Mouse (Mus musculus): ENCODE measurements at regions not wholly inside any gene's neighbourhood (a gene's known extent, or its start where the extent isn't known, plus 50 kb on each side); places are given as distances from the start of the nearest gene placed in this dataset.

DNA sequence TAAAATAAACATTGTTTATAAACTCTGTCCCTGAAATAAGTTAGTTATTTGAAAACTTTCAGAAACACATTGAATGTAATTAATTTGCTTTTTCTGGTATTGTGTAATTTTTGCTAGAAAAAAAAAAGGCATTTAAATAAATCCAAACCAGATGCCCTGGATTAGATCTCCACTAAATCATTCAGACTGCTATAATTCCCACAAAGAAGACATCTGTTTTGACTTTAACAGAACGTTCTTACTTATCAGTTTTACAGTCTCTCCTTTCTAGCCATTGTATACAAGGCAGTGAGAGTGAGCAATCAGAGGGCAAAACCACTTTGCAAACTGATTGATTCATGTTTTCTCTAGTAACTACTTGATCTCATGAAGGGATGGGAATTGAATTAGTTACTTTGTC lies 478.8 kb downstream of the Slitrk6 start:
- DNase-seq (ENCODE audit: low spot score), result no peak

GRCm38 (mm10) chr14:110271270-110271669 lies 483.7 kb downstream of the Slitrk6 start:
- no peak for DNase-seq (ENCODE audit: low spot score)

- DNase-seq (ENCODE audit: low spot score), result no peak
Observed at GRCm38 (mm10) chr14:110244466-110244865, 510.5 kb downstream of the Slitrk6 start.

DNA sequence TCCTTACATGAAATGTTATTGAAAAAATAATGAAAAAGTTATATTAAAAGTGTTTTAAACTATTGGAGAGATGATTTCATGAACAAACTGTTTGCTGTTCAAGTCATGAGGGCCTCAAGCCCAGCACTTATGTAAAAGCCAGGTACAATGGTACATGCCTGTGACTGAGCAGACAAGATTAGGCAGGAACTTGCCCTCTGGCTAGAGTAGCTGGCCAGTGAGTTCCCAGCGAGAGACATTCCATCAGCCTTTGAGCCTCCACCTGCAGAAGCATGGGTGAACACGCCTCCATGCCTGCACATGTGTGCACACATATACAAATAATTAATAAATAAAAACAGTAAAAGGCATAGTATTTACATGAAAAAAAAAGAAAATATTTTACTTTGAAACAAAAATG lies 511.4 kb downstream of the Slitrk6 start:
- DNase-seq (ENCODE audit: low spot score), result no peak

DNA sequence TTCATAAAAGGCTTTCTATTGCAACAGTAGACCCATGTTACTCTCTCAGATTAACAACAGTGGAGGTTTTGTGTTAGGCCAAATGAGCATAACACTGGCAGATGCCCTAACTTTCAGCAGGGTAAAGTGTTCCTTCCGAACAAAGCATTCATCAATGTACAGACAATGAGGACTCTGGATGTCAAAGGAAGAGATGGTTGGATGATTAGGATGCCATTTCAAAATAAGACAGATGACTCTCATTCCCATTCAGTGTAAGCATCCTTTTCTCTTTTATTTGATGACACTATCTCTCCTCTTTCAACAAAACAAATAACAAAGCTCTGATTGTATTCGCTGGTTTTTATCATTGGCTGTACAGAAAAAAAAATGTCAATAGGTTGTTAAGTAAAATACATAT lies 516.1 kb downstream of the Slitrk6 start:
- no peak for DNase-seq (ENCODE audit: low spot score)

DNA sequence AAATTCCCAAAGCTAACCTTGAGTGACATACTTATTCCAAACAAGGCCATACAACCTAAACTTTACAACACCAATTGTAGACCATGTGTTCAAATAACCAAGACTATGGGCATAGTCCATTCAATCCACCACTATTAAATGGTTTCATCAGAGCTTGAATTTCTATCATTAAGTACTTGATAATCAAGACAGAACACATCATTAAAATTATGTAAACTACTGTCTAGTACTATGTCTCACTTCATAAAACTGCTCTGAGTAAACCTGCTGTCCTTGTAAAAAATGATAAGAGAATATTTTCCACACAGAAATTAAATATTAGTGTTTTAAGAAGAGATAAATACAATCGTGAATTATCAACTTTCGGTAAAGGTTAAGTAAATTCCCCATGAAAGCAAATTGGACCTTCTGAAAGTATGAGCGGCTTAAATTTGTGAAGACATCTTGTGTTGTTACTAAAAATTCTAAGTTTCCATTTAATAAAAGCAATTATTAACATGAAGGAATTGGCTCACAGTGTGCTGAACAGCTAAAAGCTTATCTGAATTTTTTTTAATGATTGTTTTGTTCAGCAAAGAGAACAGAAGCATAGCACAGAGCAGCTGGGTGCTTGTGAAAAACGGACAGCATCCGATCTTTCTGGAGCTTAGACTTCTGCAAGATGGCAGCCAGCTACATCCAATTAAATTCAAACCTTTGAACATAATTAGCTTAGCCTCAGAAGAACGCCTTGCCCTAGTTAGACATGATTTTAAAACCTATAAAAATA lies 530.1 kb downstream of the Slitrk6 start:
- no peak for DNase-seq (ENCODE audit: low spot score)

DNA sequence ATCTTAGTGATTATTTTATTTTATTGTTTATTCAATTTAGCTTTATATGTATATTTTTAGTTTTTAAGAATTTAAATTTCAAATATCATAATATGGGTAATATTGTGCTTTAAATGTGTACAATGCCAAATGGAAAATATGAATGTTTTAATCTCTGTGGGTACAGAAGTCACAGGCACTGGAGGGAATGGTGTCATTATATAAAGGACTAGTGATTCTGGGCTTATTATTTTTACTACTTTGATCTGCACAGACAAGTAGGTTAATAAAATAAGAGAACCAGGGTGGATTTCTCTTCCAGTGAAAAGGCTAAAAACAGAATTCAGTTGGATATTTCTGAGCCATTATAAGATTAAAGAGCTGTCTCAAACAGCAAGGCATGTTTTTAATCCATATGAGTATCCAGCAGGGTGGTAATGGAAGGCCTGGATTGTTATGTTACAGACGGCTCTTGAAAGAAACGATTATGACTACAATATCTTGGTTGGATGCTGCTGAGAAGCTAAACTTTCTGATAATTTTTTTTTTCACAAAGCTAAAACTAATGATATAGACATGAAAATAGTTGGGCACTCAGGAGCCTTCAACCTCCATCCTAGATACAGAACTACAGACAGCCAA lies 563.9 kb downstream of the Slitrk6 start:
- DNase-seq (ENCODE audit: low spot score), result no peak

- DNase-seq (ENCODE audit: low spot score), result no peak
Observed at GRCm38 (mm10) chr14:110190471-110190870, 564.5 kb downstream of the Slitrk6 start.

DNA sequence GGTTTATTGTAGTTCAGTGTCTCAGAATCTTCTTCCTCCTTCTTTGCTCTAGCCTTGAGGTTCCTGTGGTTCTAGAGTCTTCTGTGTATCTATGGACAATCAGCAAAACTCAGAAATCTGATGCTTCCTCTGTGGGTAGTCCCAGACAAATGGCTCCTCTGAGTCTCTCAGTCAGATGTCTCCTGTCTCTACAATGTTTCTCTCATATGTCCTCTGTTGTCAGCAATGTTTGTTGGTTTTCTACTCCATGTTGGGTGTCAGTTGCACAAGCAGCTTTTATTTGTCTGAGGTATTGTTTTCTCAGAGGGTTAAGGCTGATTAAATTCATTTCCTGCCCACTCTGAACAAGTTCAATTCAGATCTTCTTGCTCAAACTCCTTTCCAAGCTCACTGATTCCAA lies 575.8 kb downstream of the Slitrk6 start:
- DNase-seq (ENCODE audit: low spot score), result no peak

GRCm38 (mm10) chr14:110171162-110172117 lies 583.5 kb downstream of the Slitrk6 start:
- DNase-seq (ENCODE audit: low spot score), result no peak

DNA sequence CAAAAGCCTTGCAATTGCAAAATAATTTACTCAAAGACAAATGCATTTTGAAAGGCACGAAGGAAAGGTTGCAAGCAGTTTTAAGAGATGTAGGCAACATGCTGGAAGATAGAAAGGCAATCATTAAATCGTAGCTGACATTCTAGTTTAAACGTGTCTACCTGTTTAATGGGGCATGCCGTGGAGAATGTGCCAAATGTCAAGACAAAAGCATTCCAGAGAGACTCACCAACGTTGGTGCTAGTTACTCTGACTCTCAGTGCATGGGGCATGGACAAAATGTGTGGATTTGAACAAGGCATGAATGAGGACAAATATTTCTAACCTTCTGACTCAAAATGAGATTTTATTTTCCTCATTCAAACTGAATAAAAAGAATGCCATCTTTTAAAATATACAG lies 586.3 kb downstream of the Slitrk6 start:
- no peak for DNase-seq (ENCODE audit: low spot score)

DNA sequence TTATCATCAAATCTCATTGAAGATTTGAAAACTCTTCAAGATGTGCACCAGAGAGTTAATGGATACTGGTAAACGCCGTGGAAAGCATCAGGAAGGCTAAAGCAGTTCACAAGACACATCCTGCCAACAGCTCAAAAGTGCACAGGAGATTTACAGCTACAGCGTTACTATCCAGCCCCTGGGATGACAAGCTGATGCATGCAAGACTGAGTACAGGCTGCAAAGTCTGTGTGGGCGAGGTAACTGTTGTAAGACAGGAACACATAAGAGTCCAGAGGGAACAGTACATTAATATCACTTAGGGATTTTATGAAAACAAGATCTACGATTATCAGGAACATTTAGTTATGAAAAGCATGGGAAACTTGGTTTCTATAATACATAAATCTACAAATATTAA lies 626.7 kb downstream of the Slitrk6 start:
- no peak for DNase-seq (ENCODE audit: low spot score)

DNA sequence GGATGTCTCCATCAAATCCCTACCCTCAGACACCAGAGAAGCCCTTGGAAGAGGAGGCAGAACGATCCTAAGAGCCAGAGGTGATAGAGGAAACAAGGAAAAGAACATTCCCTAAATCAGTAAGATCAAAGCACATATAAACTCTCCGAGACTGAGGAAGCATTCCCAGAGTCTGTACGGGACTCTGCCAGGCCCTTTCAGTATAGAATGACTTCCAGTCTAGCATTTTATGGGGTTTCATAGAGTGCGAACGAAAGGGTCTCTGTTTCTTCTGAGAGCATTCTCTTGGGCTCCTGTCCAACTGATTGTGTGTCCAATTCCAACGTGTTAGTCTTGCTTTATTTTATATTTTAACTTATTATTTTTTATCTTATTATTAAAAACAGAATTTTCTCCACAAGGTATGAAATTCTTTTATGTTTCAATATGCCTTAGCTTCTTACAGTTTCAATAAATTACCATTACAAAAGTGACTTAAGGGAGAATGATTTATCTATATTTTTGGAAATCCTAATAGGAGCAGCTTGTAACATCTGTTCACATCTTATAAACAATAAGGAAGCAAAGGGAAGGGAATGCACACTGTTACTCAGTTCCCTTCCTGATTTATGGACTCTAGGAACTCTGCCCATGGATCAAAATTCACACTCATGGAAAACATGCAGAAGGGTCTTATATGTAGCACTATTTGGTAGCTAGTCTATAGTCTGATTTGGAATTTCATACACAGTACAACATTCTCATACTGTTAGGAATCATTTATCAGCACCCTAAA lies 628.8 kb downstream of the Slitrk6 start:
- no peak for DNase-seq (ENCODE audit: low spot score)

GRCm38 (mm10) chr14:110122710-110123109 lies 632.2 kb downstream of the Slitrk6 start:
- no peak for DNase-seq (ENCODE audit: low spot score)

DNA sequence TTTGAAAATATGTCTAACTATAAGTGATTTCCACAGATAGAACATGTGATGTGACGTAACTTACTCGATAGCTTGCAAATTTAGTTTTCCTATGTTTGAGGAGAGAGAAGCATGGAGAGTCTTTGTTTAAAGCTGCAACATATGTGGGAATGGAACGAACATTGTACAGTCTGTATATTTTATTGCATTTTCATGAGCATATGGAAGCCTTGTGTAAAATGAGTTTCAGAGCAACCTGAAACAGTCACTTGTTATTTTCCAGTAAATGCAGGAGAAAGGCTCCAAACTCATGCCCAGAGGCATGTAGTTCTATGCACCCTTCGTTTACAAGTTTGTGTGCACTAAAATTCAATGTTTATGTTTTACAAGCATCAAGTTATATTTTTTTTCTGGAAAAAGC lies 639.4 kb downstream of the Slitrk6 start:
- DNase-seq (ENCODE audit: low spot score), result no peak

DNA sequence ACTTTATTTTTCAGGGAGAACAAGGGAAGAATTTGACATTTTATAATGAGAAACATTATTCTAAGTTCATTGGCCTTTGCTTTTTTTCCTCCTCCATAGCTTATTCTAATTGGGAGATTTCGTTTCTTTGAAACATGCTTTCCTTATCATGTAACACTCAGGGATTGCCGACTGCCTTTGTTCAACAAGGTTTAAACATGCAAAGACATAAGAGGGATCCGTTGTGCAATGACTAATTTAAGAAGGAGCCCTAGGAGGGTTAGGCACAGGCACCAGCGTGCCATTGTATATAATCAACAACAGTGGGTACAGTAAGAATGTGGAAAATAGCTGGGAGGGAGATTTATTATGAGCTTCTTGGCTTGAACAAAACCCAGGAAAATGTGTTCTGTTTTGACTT lies 654.1 kb downstream of the Slitrk6 start:
- DNase-seq (ENCODE audit: low spot score), result no peak

DNA sequence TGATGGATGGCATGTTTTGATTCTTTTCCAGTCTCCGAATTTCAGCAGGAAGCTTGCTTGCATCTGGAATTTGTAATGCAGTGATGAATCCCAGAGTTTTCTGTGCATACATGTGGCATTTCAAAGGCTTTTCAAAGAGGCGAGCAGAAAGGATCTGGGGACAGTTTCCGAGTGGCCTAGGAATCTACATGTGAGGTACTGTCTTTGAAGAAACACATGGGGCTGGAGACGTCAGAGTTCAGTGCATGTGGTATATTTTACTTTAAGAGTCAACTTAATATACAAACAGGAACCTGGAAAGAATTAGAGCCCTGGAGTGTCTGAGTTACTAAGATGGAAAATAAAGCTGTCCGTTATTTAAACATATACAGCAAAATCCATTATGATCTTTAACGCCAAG lies 676.6 kb downstream of the Slitrk6 start:
- DNase-seq (ENCODE audit: low spot score), result no peak

GRCm38 (mm10) chr14:110047748-110048147 lies 707.2 kb downstream of the Slitrk6 start:
- DNase-seq (ENCODE audit: low spot score), result no peak

DNA sequence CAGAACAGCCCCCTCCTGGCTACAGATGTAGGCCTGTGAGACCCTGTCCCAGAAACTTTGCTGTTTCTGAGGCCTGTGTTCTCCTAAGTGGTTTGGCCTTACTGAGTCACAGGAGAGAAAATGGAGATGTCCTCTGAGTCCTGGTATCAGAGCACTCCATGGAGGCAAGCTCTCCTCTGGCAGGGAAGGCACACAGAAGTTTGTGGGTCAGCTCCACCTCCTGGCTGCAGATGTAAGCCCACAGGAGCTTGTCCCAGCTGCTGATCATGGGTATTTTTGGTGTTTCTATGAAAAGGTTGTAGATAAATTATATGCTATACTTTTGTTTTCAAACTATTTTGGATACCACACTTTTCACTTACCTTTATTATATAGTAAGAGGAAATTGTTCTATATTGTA lies 711.7 kb downstream of the Slitrk6 start:
- no peak for DNase-seq (ENCODE audit: low spot score)

- DNase-seq (ENCODE audit: low spot score), result no peak
Observed at GRCm38 (mm10) chr14:110021812-110022211, 733.1 kb downstream of the Slitrk6 start.

DNA sequence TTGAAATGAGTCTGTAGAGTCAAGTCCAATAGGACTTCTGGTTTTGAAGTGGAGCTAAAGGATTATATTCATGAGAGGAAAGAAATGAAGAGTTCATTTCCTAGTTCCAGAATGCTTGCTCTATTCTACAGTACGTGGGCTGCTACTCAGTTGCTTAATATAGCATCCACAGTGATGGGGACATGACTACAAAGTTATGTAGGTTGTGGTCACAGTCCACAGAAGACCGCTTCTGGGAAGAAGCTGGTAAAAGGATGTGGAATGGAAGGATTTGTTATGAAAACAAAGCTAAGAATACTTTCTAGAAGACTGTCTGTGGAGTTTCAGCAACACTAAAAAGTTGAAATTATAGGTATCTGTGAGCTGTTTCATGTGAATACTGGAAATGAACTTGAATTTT lies 739.8 kb downstream of the Slitrk6 start:
- DNase-seq (ENCODE audit: low spot score), result no peak

DNA sequence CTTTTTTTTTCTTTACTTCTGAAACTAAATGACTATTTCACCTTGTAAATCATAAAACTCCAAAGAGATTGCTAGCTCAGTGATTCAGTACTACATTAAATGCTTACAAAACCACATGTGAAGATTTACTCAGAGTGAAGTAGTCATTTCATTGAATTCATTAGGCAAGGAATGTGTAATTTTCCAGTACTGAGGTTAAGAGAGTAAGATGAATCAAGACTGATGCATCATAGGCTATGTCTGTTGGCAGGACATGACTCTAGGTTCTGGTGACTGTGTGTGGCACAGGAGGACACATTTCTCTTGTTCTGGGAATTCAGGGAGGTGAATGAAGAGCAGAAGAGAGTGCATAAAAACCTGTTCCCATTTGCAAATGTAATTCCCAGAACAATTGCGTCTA lies 741.7 kb downstream of the Slitrk6 start:
- no peak for DNase-seq (ENCODE audit: low spot score)

Data from yolk sac, embryonic 10.5 days (tissue).